Mouse (Mus musculus) heart, adult 2 months (tissue): ENCODE results near the gene Sel1l2.

Experiments
- CTCF ChIP-seq: fragments of 200-600 bp; IDR thresholded peaks from 2 replicates; pipeline ENCODE4 v1.8.1; 2022; ENCODE audit warnings: antibody characterized with exemption, mild to moderate bottlenecking, moderate library complexity
- POLR2A ChIP-seq: fragments of 200-500 bp; IDR thresholded peaks from 2 replicates; pipeline ENCODE4 v1.6.1; 2011; ENCODE audit warnings: mild to moderate bottlenecking, low read depth, low read length, control low read depth; ENCODE audit not compliant: insufficient read depth

DNA sequence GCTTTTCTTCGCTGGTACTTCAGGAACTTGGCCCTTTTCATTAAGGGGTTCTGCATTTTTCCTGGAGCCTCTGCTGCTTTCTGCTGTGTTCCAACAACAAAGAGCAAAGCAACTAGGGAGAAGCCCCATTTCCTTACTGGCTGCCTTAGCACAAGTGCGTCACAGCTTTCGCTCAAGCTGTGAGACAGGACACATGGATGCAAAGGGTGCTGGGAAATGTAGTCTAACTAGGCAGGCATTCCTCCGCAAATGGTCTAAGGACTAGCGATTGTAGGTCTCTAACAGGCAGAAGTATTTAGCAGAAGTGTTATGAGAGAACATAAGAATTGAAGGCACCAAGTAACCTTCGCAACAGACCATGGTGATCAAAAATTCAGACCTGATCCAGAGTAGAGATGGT, 152.3 kb downstream of the Sel1l2 start:
- TF ChIP-seq POLR2A (no peak), CTCF (no peak)
